Mouse (Mus musculus) C2C12 (cell line): ENCODE data around the gene Stk25.

Experiments
- CEBPB ChIP-seq: IDR thresholded peaks from one replicate; pipeline ENCODE4 v1.6.1; 2011; ENCODE audit warnings: low read depth, mild to moderate bottlenecking, control low read depth, moderate library complexity
- CTCF ChIP-seq: IDR thresholded peaks from one replicate; pipeline ENCODE4 v1.5.1; 2011; ENCODE audit not compliant: control insufficient read depth, insufficient read depth, insufficient read length
- FOSL1 ChIP-seq: IDR thresholded peaks from one replicate; pipeline ENCODE4 v1.8.0; 2011; ENCODE audit warnings: mild to moderate bottlenecking, low read length; ENCODE audit not compliant: poor library complexity, insufficient read depth, severe bottlenecking
- MAX ChIP-seq: IDR thresholded peaks from one replicate; pipeline ENCODE4 v1.6.1; 2011; ENCODE audit warnings: mild to moderate bottlenecking, control low read depth
- MYOD1 ChIP-seq: IDR thresholded peaks from one replicate; pipeline ENCODE4 v1.6.1; 2011; ENCODE audit warnings: low read depth; ENCODE audit not compliant: control insufficient read depth, insufficient read length
- MYOG ChIP-seq: IDR thresholded peaks from one replicate; pipeline ENCODE4 v1.6.1; 2011; ENCODE audit not compliant: control insufficient read depth, insufficient read length; ENCODE audit errors: extremely low read depth
- USF1 ChIP-seq: IDR thresholded peaks from one replicate; pipeline ENCODE4 v1.6.1; 2011; ENCODE audit warnings: low read depth, mild to moderate bottlenecking, control low read depth, moderate library complexity

DNA sequence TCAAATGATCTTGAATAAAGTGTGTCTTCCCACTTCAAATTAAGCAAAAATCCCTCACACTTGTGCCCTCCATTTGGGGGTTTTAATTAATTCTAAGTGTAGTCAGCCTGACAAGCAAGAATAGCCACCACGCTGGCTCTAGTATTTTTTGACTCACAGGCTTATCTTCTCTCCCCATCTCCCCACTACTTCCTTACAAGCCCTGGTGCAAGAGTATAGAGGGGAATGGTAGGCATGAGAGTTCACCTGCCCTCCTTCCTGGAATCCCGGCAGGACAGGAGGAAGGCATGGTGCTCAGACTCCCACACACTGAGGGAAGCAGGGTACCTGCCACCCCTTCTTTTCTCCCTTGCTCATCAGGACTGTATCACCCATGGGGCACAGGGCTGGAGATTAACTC, 4.2 kb downstream of the Stk25 start:
- no peak for TF ChIP-seq CTCF
- TF ChIP-seq MAX = no peak
- TF ChIP-seq USF1 = no peak
- no peak for TF ChIP-seq CEBPB
- no peak for TF ChIP-seq MYOG
- TF ChIP-seq FOSL1 = no peak
- TF ChIP-seq MYOD1 = no peak
